Mouse (Mus musculus): ENCODE measurements around the gene Zmiz1.

The Zmiz1 gene

GRCm38 (mm10) chr14:25489336-25490078 is 30.5 kb downstream of the Zmiz1 start:
- DNase-seq (ENCODE audit: low read depth, low spot score) = no peak

GRCm38 (mm10) chr14:25491961-25492360 is 33.0 kb downstream of the Zmiz1 start:
- DNase-seq (ENCODE audit: low read depth, low spot score) = no peak

GRCm38 (mm10) chr14:25492567-25493279 is 33.7 kb downstream of the Zmiz1 start:
- DNase-seq (ENCODE audit: low read depth, low spot score) = no peak

- no peak for DNase-seq (ENCODE audit: low read depth, low spot score)
These were observed 34.6 kb downstream of the Zmiz1 start for GRCm38 (mm10) chr14:25493301-25494241.

- DNase-seq (ENCODE audit: low read depth, low spot score) = no peak
These were observed 35.8 kb downstream of the Zmiz1 start for GRCm38 (mm10) chr14:25494778-25495177.

- no peak for DNase-seq (ENCODE audit: low read depth, low spot score)
These were observed 37.1 kb downstream of the Zmiz1 start for GRCm38 (mm10) chr14:25496116-25496515.

- DNase-seq (ENCODE audit: low read depth, low spot score) = no peak
These were observed 38.0 kb downstream of the Zmiz1 start for GRCm38 (mm10) chr14:25496989-25497388.

- no peak for DNase-seq (ENCODE audit: low read depth, low spot score)
These were observed 38.6 kb downstream of the Zmiz1 start for GRCm38 (mm10) chr14:25497596-25497995.

- no peak for DNase-seq (ENCODE audit: low read depth, low spot score)
These were observed 39.4 kb downstream of the Zmiz1 start for GRCm38 (mm10) chr14:25498367-25498766.

- DNase-seq (ENCODE audit: low read depth, low spot score) = no peak
These were observed 40.5 kb downstream of the Zmiz1 start for GRCm38 (mm10) chr14:25499526-25499925.

- no peak for DNase-seq (ENCODE audit: low read depth, low spot score)
These were observed 41.6 kb downstream of the Zmiz1 start for GRCm38 (mm10) chr14:25500511-25501120.

- DNase-seq (ENCODE audit: low read depth, low spot score) = no peak
These were observed 42.5 kb downstream of the Zmiz1 start for GRCm38 (mm10) chr14:25501481-25501880.

- no peak for DNase-seq (ENCODE audit: low read depth, low spot score)
These were observed 43.4 kb downstream of the Zmiz1 start for GRCm38 (mm10) chr14:25502355-25502754.

GRCm38 (mm10) chr14:25504241-25504640 is 45.3 kb downstream of the Zmiz1 start:
- no peak for DNase-seq (ENCODE audit: low read depth, low spot score)

- DNase-seq (ENCODE audit: low read depth, low spot score) = no peak
These were observed 46.3 kb downstream of the Zmiz1 start for GRCm38 (mm10) chr14:25505201-25505671.

- no peak for DNase-seq (ENCODE audit: low read depth, low spot score)
These were observed 49.2 kb downstream of the Zmiz1 start for GRCm38 (mm10) chr14:25508111-25508756.

GRCm38 (mm10) chr14:25508757-25509139 is 49.8 kb downstream of the Zmiz1 start:
- DNase-seq (ENCODE audit: low read depth, low spot score) = no peak

GRCm38 (mm10) chr14:25509450-25510129 is 50.6 kb downstream of the Zmiz1 start:
- no peak for DNase-seq (ENCODE audit: low read depth, low spot score)

- DNase-seq (ENCODE audit: low read depth, low spot score) = no peak
These were observed 51.4 kb downstream of the Zmiz1 start for GRCm38 (mm10) chr14:25510362-25510761.

- no peak for DNase-seq (ENCODE audit: low read depth, low spot score)
These were observed 52.0 kb downstream of the Zmiz1 start for GRCm38 (mm10) chr14:25510987-25511386.

Measured in telencephalon, adult 2 months (tissue).